Mouse (Mus musculus) kidney, adult 2 months (tissue): ENCODE measurements at regions not wholly inside any gene's neighbourhood (a gene's known extent, or its start where the extent isn't known, plus 50 kb on each side); places are given as distances from the start of the nearest gene placed in this dataset.

ENCODE experiments used
- DNase-seq: peaks from one replicate; pipeline ENCODE4 v3.0.0; 2021
- H3K27ac ChIP-seq: fragments of 200-500 bp; 2 replicates; pipeline ENCODE4 v1.5.1; 2012; ENCODE audit warnings: low read depth, low read length, control low read depth, inconsistent platforms; ENCODE audit not compliant: insufficient read depth
- H3K27me3 ChIP-seq: fragments of 200-500 bp; replicated peaks from 2 replicates; pipeline ENCODE4 v1.6.1; 2012; ENCODE audit warnings: mild to moderate bottlenecking, moderate library complexity, low read length, inconsistent platforms; ENCODE audit not compliant: control insufficient read depth, insufficient read depth
- H3K36me3 ChIP-seq: fragments of 200-500 bp; 2 replicates; pipeline ENCODE4 v1.6.1; 2012; ENCODE audit warnings: mild to moderate bottlenecking, moderate library complexity, low read length, inconsistent platforms; ENCODE audit not compliant: control insufficient read depth, insufficient read depth
- H3K4me1 ChIP-seq: fragments of 200-500 bp; 2 replicates; pipeline ENCODE4 v1.6.1; 2011; ENCODE audit warnings: low read length; ENCODE audit not compliant: control insufficient read depth, insufficient read depth
- H3K4me3 ChIP-seq: fragments of 200-500 bp; 2 replicates; pipeline ENCODE4 v1.5.1; 2011; ENCODE audit warnings: mild to moderate bottlenecking, low read depth, low read length, control low read depth; ENCODE audit not compliant: insufficient read depth
- CTCF ChIP-seq: fragments of 200-500 bp; conservative IDR thresholded peaks from 2 replicates; pipeline ENCODE4 v1.5.1; 2011; ENCODE audit warnings: low read depth, mild to moderate bottlenecking, control low read depth, low read length, moderate library complexity, mixed read lengths; ENCODE audit not compliant: insufficient read depth, insufficient read length
- POLR2A ChIP-seq: fragments of 200-500 bp; IDR thresholded peaks from one replicate; pipeline ENCODE4 v1.6.1; 2011; ENCODE audit warnings: low read depth, low read length, control low read depth
- WGBS: fragments of 180-500 bp; shearing (Covaris S2); methylation state at CpG from one replicate; pipeline ENCODE4 v1.1.7; 2018; 5-methylcytosine and 5-hydroxymethylcytosine counted together

- Histone ChIP-seq H3K4me3 (no peak overlapping the region), H3K36me3 (no peaks in the 10 kb centered on the region), H3K4me1 (no peaks in the 10 kb centered on the region), H3K27ac (no peak overlapping the region), H3K27me3 (no peaks in the 10 kb centered on the region)
- peak; percentile 57 for DNase-seq
- WGBS: 70% methylated on average over 5 of the region's 5 CpGs
- TF ChIP-seq CTCF (no peak), POLR2A (no peak)
These were observed 54.6 kb upstream of the Ccn6 start for GRCm38 (mm10) chr10:39218151-39218550.

GRCm38 (mm10) chr10:39216142-39216904 is 52.7 kb upstream of the Ccn6 start:
- WGBS: 84% methylated on average over 14 of the region's 14 CpGs
- Histone ChIP-seq H3K4me1 (no peaks in the 10 kb centered on the region), H3K27ac (no peak overlapping the region), H3K27me3 (no peaks in the 10 kb centered on the region), H3K36me3 (no peaks in the 10 kb centered on the region), H3K4me3 (no peak overlapping the region)
- TF ChIP-seq CTCF: no peak
- TF ChIP-seq POLR2A: no peak
- DNase-seq: no peak

DNA sequence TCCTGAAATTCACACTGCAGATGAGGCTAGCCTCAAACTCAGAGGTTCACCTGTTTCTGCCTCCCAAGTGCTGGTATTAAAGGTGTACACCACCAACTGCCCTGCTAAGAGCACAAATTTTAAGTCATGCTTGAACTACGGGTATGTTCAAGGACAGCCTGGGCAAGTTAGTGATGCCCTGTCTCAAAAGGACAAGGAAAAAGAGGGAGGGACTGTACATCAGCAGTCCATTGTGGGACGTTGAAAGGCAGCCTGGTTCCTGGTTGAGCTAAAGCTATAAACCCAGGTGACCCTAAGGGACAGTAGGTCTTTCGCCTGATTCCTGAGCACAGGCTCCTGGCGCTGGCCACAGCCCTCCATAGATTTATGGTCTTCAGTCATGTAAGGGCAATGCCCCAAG is 51.0 kb upstream of the Ccn6 start:
- Histone ChIP-seq H3K36me3 (no peaks in the 10 kb centered on the region), H3K4me3 (no peak overlapping the region), H3K27me3 (no peaks in the 10 kb centered on the region), H3K27ac (no peak overlapping the region), H3K4me1 (no peaks in the 10 kb centered on the region)
- 86% methylated on average over 4 of the region's 4 CpGs for WGBS
- TF ChIP-seq CTCF (no peak), POLR2A (no peak)
- no peak for DNase-seq
